Mouse (Mus musculus): Measurements from ENCODE around the gene Pik3r5. TPM values are rescaled to one million over a fixed set of nuclear protein-coding genes. Genes with fewer than 3 reads are reported as not detected.
A peak's percentile ranks its signal among the peaks of the same experiment; 100 is the strongest.

The Pik3r5 gene
- total and polyA plus RNA-seq, 2 experiments: 0.28 to 0.77 TPM

GRCm38 (mm10) chr11:68398891-68399547, 32.9 kb upstream of the Pik3r5 start:
- DNase-seq (ENCODE audit: extremely low read depth, low read depth, low spot score): no peak
- peaks cover 2% of the 10 kb centered on the region; the same call in 1 of the 2 replicates for H3K4me1 ChIP-seq (ENCODE audit: control insufficient read depth, insufficient read depth, low read length)
- no peaks in the 10 kb centered on the region for H3K36me3 ChIP-seq (ENCODE audit: control insufficient read depth, insufficient read depth, low read length)
- no peak for TF ChIP-seq POLR2A (IDR thresholded peaks at IDR 0.05; ENCODE audit: extremely low read depth, insufficient read depth, low read length)
- no peak for TF ChIP-seq CTCF (IDR thresholded peaks at IDR 0.05; ENCODE audit: low read depth, low read length)
- no peak overlapping the region for H3K9ac ChIP-seq (ENCODE audit: low read depth, low read length)
- WGBS: 17% methylated on average over 24 of the region's 24 CpGs
- H3K79me2 ChIP-seq (ENCODE audit: control insufficient read depth, insufficient read depth, low read length): no peaks in the 10 kb centered on the region
- H3K27ac ChIP-seq (replicated peaks; ENCODE audit: insufficient read depth, low read depth, low read length): no peak overlapping the region
- no peaks in the 10 kb centered on the region; the same call in none of the 2 replicates for H3K27me3 ChIP-seq (ENCODE audit: control insufficient read depth, insufficient read depth, low read length)
- H3K4me3 ChIP-seq (ENCODE audit: insufficient read depth, low read depth, low read length): no peak overlapping the region

GRCm38 (mm10) chr11:68399548-68400020, 32.3 kb upstream of the Pik3r5 start:
- TF ChIP-seq CTCF (IDR thresholded peaks at IDR 0.05; ENCODE audit: low read depth, low read length) (no peak), POLR2A (IDR thresholded peaks at IDR 0.05; ENCODE audit: extremely low read depth, insufficient read depth, low read length) (no peak)
- Histone ChIP-seq H3K4me3 (ENCODE audit: insufficient read depth, low read depth, low read length) (peak overlapping the region; percentile 24; the same call in 1 of the 2 replicates), H3K27me3 (ENCODE audit: control insufficient read depth, insufficient read depth, low read length) (no peaks in the 10 kb centered on the region; the same call in none of the 2 replicates), H3K36me3 (ENCODE audit: control insufficient read depth, insufficient read depth, low read length) (no peaks in the 10 kb centered on the region), H3K4me1 (ENCODE audit: control insufficient read depth, insufficient read depth, low read length) (peaks cover 2% of the 10 kb centered on the region; the same call in 1 of the 2 replicates), H3K9ac (ENCODE audit: low read depth, low read length) (no peak overlapping the region), H3K27ac (replicated peaks; ENCODE audit: insufficient read depth, low read depth, low read length) (no peak overlapping the region), H3K79me2 (ENCODE audit: control insufficient read depth, insufficient read depth, low read length) (no peaks in the 10 kb centered on the region)
- DNase-seq (ENCODE audit: extremely low read depth, low read depth, low spot score): no peak
- WGBS: 4% methylated on average over 47 of the region's 47 CpGs

GRCm38 (mm10) chr11:68400021-68400671, 31.8 kb upstream of the Pik3r5 start:
- H3K9ac ChIP-seq (ENCODE audit: low read depth, low read length): no peak overlapping the region
- WGBS: 2% methylated on average over 52 of the region's 57 CpGs
- no peaks in the 10 kb centered on the region for H3K36me3 ChIP-seq (ENCODE audit: control insufficient read depth, insufficient read depth, low read length)
- peak overlapping the region; percentile 28; the same call in 1 of the 2 replicates for H3K4me3 ChIP-seq (ENCODE audit: insufficient read depth, low read depth, low read length)
- no peak overlapping the region for H3K27ac ChIP-seq (replicated peaks; ENCODE audit: insufficient read depth, low read depth, low read length)
- TF ChIP-seq POLR2A (IDR thresholded peaks at IDR 0.05; ENCODE audit: extremely low read depth, insufficient read depth, low read length): no peak
- TF ChIP-seq CTCF (IDR thresholded peaks at IDR 0.05; ENCODE audit: low read depth, low read length): peak; percentile 19; the same call in 1 of the 2 replicates
- DNase-seq (ENCODE audit: extremely low read depth, low read depth, low spot score): no peak
- H3K27me3 ChIP-seq (ENCODE audit: control insufficient read depth, insufficient read depth, low read length): no peaks in the 10 kb centered on the region; the same call in none of the 2 replicates
- H3K4me1 ChIP-seq (ENCODE audit: control insufficient read depth, insufficient read depth, low read length): peaks cover 2% of the 10 kb centered on the region; the same call in 1 of the 2 replicates
- no peaks in the 10 kb centered on the region for H3K79me2 ChIP-seq (ENCODE audit: control insufficient read depth, insufficient read depth, low read length)

- Histone ChIP-seq H3K27ac (replicated peaks; ENCODE audit: insufficient read depth, low read depth, low read length) (no peak within 1 kb of the TSS), H3K4me1 (ENCODE audit: control insufficient read depth, insufficient read depth, low read length) (peaks cover 2% of the 10 kb centered on the region; the same call in 1 of the 2 replicates), H3K9ac (ENCODE audit: low read depth, low read length) (no peak within 1 kb of the TSS), H3K27me3 (ENCODE audit: control insufficient read depth, insufficient read depth, low read length) (no peaks in the 10 kb centered on the region; the same call in none of the 2 replicates), H3K36me3 (ENCODE audit: control insufficient read depth, insufficient read depth, low read length) (no peaks in the 10 kb centered on the region), H3K4me3 (ENCODE audit: insufficient read depth, low read depth, low read length) (peak within 1 kb of the TSS; percentile 28; the same call in 1 of the 2 replicates), H3K79me2 (ENCODE audit: control insufficient read depth, insufficient read depth, low read length) (no peaks in the 10 kb centered on the region)
- DNase-seq (ENCODE audit: extremely low read depth, low read depth, low spot score): no peak
- TF ChIP-seq CTCF (IDR thresholded peaks at IDR 0.05; ENCODE audit: low read depth, low read length): no peak
- TF ChIP-seq POLR2A (IDR thresholded peaks at IDR 0.05; ENCODE audit: extremely low read depth, insufficient read depth, low read length): no peak
- WGBS: 15% methylated on average over 11 of the region's 11 CpGs
These were observed 31.1 kb upstream of the Pik3r5 start, which contains the start of gene Ntn1 for GRCm38 (mm10) chr11:68400727-68401219. Ntn1 (minus strand) TSS chr11:68400823.

GRCm38 (mm10) chr11:68401428-68401827, 30.5 kb upstream of the Pik3r5 start:
- WGBS: 19% methylated on average over 5 of the region's 5 CpGs
- H3K27me3 ChIP-seq (ENCODE audit: control insufficient read depth, insufficient read depth, low read length): no peaks in the 10 kb centered on the region; the same call in none of the 2 replicates
- no peak overlapping the region for H3K27ac ChIP-seq (replicated peaks; ENCODE audit: insufficient read depth, low read depth, low read length)

More at GRCm38 (mm10) chr11:68401428-68401827, 30.5 kb upstream of the Pik3r5 start:
- Histone ChIP-seq H3K4me1 (ENCODE audit: control insufficient read depth, insufficient read depth, low read length) (peaks cover 2% of the 10 kb centered on the region; the same call in 1 of the 2 replicates), H3K4me3 (ENCODE audit: insufficient read depth, low read depth, low read length) (no peak overlapping the region), H3K9ac (ENCODE audit: low read depth, low read length) (no peak overlapping the region), H3K36me3 (ENCODE audit: control insufficient read depth, insufficient read depth, low read length) (no peaks in the 10 kb centered on the region), H3K79me2 (ENCODE audit: control insufficient read depth, insufficient read depth, low read length) (no peaks in the 10 kb centered on the region)
- no peak for TF ChIP-seq CTCF (IDR thresholded peaks at IDR 0.05; ENCODE audit: low read depth, low read length)
- DNase-seq (ENCODE audit: extremely low read depth, low read depth, low spot score): no peak
